Mouse (Mus musculus): ENCODE measurements at regions not wholly inside any gene's neighbourhood (a gene's known extent, or its start where the extent isn't known, plus 50 kb on each side); places are given as distances from the start of the nearest gene placed in this dataset.

- WGBS, result 67% methylated on average over 3 of the region's 3 CpGs
- Histone ChIP-seq H3K27me3 (replicated peaks; ENCODE audit: control insufficient read depth, insufficient read depth, low read length) (no peaks in the 10 kb centered on the region), H3K4me3 (ENCODE audit: low read depth, low read length) (no peak overlapping the region), H3K4me2 (no peak overlapping the region), H3K36me3 (ENCODE audit: control insufficient read depth, insufficient read depth, low read length) (no peaks in the 10 kb centered on the region), H3K9me3 (ENCODE audit: control insufficient read depth, low read length) (no peaks in the 10 kb centered on the region), H3K4me1 (replicated peaks; ENCODE audit: control insufficient read depth, insufficient read depth, low read length) (no peaks in the 10 kb centered on the region), H3K9ac (ENCODE audit: low read depth, low read length) (no peak overlapping the region), H3K27ac (ENCODE audit: low read depth, low read length) (no peak overlapping the region)
- no peak for DNase-seq (ENCODE audit: low spot score)
- ATAC-seq (replicated peaks; ENCODE audit: low FRiP score), result no peak
These were observed 314.2 kb upstream of the Cdh4 start for GRCm38 (mm10) chr2:179128018-179128417.

- H3K27me3 ChIP-seq (replicated peaks; ENCODE audit: control insufficient read depth, insufficient read depth, low read length), result no peaks in the 10 kb centered on the region
- no peaks in the 10 kb centered on the region for H3K36me3 ChIP-seq (ENCODE audit: control insufficient read depth, insufficient read depth, low read length)
- no peak overlapping the region for H3K4me2 ChIP-seq
- H3K9me3 ChIP-seq (ENCODE audit: control insufficient read depth, low read length), result no peaks in the 10 kb centered on the region
- no peak for ATAC-seq (replicated peaks; ENCODE audit: low FRiP score)
- H3K4me3 ChIP-seq (ENCODE audit: low read depth, low read length), result no peak overlapping the region
- no peak overlapping the region for H3K9ac ChIP-seq (ENCODE audit: low read depth, low read length)
- no peak for DNase-seq (ENCODE audit: low spot score)
- WGBS, result 72% methylated on average over 5 of the region's 5 CpGs
- H3K4me1 ChIP-seq (replicated peaks; ENCODE audit: control insufficient read depth, insufficient read depth, low read length), result no peaks in the 10 kb centered on the region
- H3K27ac ChIP-seq (ENCODE audit: low read depth, low read length), result no peak overlapping the region
These were observed 313.8 kb upstream of the Cdh4 start for GRCm38 (mm10) chr2:179128432-179128831.

GRCm38 (mm10) chr2:179131004-179131403 lies 311.2 kb upstream of the Cdh4 start:
- H3K4me2 ChIP-seq, result no peak overlapping the region
- no peaks in the 10 kb centered on the region for H3K9me3 ChIP-seq (ENCODE audit: control insufficient read depth, low read length)
- H3K4me3 ChIP-seq (ENCODE audit: low read depth, low read length), result no peak overlapping the region
- H3K9ac ChIP-seq (ENCODE audit: low read depth, low read length), result no peak overlapping the region
- H3K4me1 ChIP-seq (replicated peaks; ENCODE audit: control insufficient read depth, insufficient read depth, low read length), result no peaks in the 10 kb centered on the region
- ATAC-seq (replicated peaks; ENCODE audit: low FRiP score) (no peak), DNase-seq (ENCODE audit: low spot score) (no peak)
- no peaks in the 10 kb centered on the region for H3K27me3 ChIP-seq (replicated peaks; ENCODE audit: control insufficient read depth, insufficient read depth, low read length)
- no peaks in the 10 kb centered on the region for H3K36me3 ChIP-seq (ENCODE audit: control insufficient read depth, insufficient read depth, low read length)
- 74% methylated on average over 5 of the region's 5 CpGs for WGBS
- H3K27ac ChIP-seq (ENCODE audit: low read depth, low read length), result no peak overlapping the region

- no peaks in the 10 kb centered on the region for H3K9me3 ChIP-seq (ENCODE audit: control insufficient read depth, low read length)
- no peak for DNase-seq (ENCODE audit: low spot score)
- 83% methylated on average over 8 of the region's 8 CpGs for WGBS
These were observed 299.9 kb upstream of the Cdh4 start for GRCm38 (mm10) chr2:179142313-179142712.

GRCm38 (mm10) chr2:179145726-179146125 lies 296.5 kb upstream of the Cdh4 start:
- no peak overlapping the region for H3K9ac ChIP-seq (ENCODE audit: low read depth, low read length)
- no peak overlapping the region for H3K4me3 ChIP-seq (ENCODE audit: low read depth, low read length)
- no peaks in the 10 kb centered on the region for H3K9me3 ChIP-seq (ENCODE audit: control insufficient read depth, low read length)
- no peak overlapping the region for H3K27ac ChIP-seq (ENCODE audit: low read depth, low read length)
- ATAC-seq (replicated peaks; ENCODE audit: low FRiP score) (no peak), DNase-seq (ENCODE audit: low spot score) (no peak)
- no peaks in the 10 kb centered on the region for H3K27me3 ChIP-seq (replicated peaks; ENCODE audit: control insufficient read depth, insufficient read depth, low read length)
- no peak overlapping the region for H3K4me2 ChIP-seq
- H3K4me1 ChIP-seq (replicated peaks; ENCODE audit: control insufficient read depth, insufficient read depth, low read length), result no peaks in the 10 kb centered on the region
- no peaks in the 10 kb centered on the region for H3K36me3 ChIP-seq (ENCODE audit: control insufficient read depth, insufficient read depth, low read length)
- WGBS, result 59% methylated on average over 2 of the region's 2 CpGs

More at GRCm38 (mm10) chr2:179142313-179142712, 299.9 kb upstream of the Cdh4 start:
- H3K27me3 ChIP-seq (replicated peaks; ENCODE audit: control insufficient read depth, insufficient read depth, low read length), result no peaks in the 10 kb centered on the region
- H3K9ac ChIP-seq (ENCODE audit: low read depth, low read length), result no peak overlapping the region
- no peak overlapping the region for H3K4me3 ChIP-seq (ENCODE audit: low read depth, low read length)
- no peak overlapping the region for H3K27ac ChIP-seq (ENCODE audit: low read depth, low read length)
- no peaks in the 10 kb centered on the region for H3K36me3 ChIP-seq (ENCODE audit: control insufficient read depth, insufficient read depth, low read length)
- H3K4me2 ChIP-seq, result no peak overlapping the region
- no peaks in the 10 kb centered on the region for H3K4me1 ChIP-seq (replicated peaks; ENCODE audit: control insufficient read depth, insufficient read depth, low read length)
- no peak for ATAC-seq (replicated peaks; ENCODE audit: low FRiP score)

GRCm38 (mm10) chr2:179146274-179146673 lies 296.0 kb upstream of the Cdh4 start:
- H3K9me3 ChIP-seq (ENCODE audit: control insufficient read depth, low read length), result no peaks in the 10 kb centered on the region
- H3K36me3 ChIP-seq (ENCODE audit: control insufficient read depth, insufficient read depth, low read length), result no peaks in the 10 kb centered on the region
- no peaks in the 10 kb centered on the region for H3K4me1 ChIP-seq (replicated peaks; ENCODE audit: control insufficient read depth, insufficient read depth, low read length)
- H3K4me2 ChIP-seq, result no peak overlapping the region
- no peaks in the 10 kb centered on the region for H3K27me3 ChIP-seq (replicated peaks; ENCODE audit: control insufficient read depth, insufficient read depth, low read length)
- 56% methylated on average over 4 of the region's 4 CpGs for WGBS
- ATAC-seq (replicated peaks; ENCODE audit: low FRiP score) (no peak), DNase-seq (ENCODE audit: low spot score) (no peak)
- H3K4me3 ChIP-seq (ENCODE audit: low read depth, low read length), result no peak overlapping the region
- no peak overlapping the region for H3K9ac ChIP-seq (ENCODE audit: low read depth, low read length)
- no peak overlapping the region for H3K27ac ChIP-seq (ENCODE audit: low read depth, low read length)

- ATAC-seq (replicated peaks; ENCODE audit: low FRiP score) (no peak), DNase-seq (ENCODE audit: low spot score) (no peak)
- H3K4me2 ChIP-seq, result no peak overlapping the region
- no peaks in the 10 kb centered on the region for H3K27me3 ChIP-seq (replicated peaks; ENCODE audit: control insufficient read depth, insufficient read depth, low read length)
- H3K4me1 ChIP-seq (replicated peaks; ENCODE audit: control insufficient read depth, insufficient read depth, low read length), result no peaks in the 10 kb centered on the region
- H3K27ac ChIP-seq (ENCODE audit: low read depth, low read length), result no peak overlapping the region
- H3K9me3 ChIP-seq (ENCODE audit: control insufficient read depth, low read length), result no peaks in the 10 kb centered on the region
- H3K4me3 ChIP-seq (ENCODE audit: low read depth, low read length), result no peak overlapping the region
- WGBS, result 58% methylated on average over 5 of the region's 5 CpGs
- no peaks in the 10 kb centered on the region for H3K36me3 ChIP-seq (ENCODE audit: control insufficient read depth, insufficient read depth, low read length)
- H3K9ac ChIP-seq (ENCODE audit: low read depth, low read length), result no peak overlapping the region
These were observed 294.0 kb upstream of the Cdh4 start for GRCm38 (mm10) chr2:179148194-179148593.

GRCm38 (mm10) chr2:179148667-179149066 lies 293.6 kb upstream of the Cdh4 start:
- 62% methylated on average over 4 of the region's 4 CpGs for WGBS
- H3K9ac ChIP-seq (ENCODE audit: low read depth, low read length), result no peak overlapping the region
- no peak overlapping the region for H3K4me2 ChIP-seq
- H3K4me1 ChIP-seq (replicated peaks; ENCODE audit: control insufficient read depth, insufficient read depth, low read length), result no peaks in the 10 kb centered on the region
- ATAC-seq (replicated peaks; ENCODE audit: low FRiP score) (no peak), DNase-seq (ENCODE audit: low spot score) (no peak)
- no peaks in the 10 kb centered on the region for H3K9me3 ChIP-seq (ENCODE audit: control insufficient read depth, low read length)
- H3K27ac ChIP-seq (ENCODE audit: low read depth, low read length), result no peak overlapping the region
- no peaks in the 10 kb centered on the region for H3K36me3 ChIP-seq (ENCODE audit: control insufficient read depth, insufficient read depth, low read length)
- no peaks in the 10 kb centered on the region for H3K27me3 ChIP-seq (replicated peaks; ENCODE audit: control insufficient read depth, insufficient read depth, low read length)
- H3K4me3 ChIP-seq (ENCODE audit: low read depth, low read length), result no peak overlapping the region

GRCm38 (mm10) chr2:179158881-179159280 lies 283.4 kb upstream of the Cdh4 start:
- 83% methylated on average over 9 of the region's 9 CpGs for WGBS
- DNase-seq (ENCODE audit: low spot score), result no peak
- Histone ChIP-seq H3K9ac (ENCODE audit: low read depth, low read length) (no peak overlapping the region), H3K27me3 (replicated peaks; ENCODE audit: control insufficient read depth, insufficient read depth, low read length) (no peaks in the 10 kb centered on the region), H3K9me3 (ENCODE audit: control insufficient read depth, low read length) (no peaks in the 10 kb centered on the region), H3K27ac (ENCODE audit: low read depth, low read length) (no peak overlapping the region), H3K4me1 (replicated peaks; ENCODE audit: control insufficient read depth, insufficient read depth, low read length) (no peaks in the 10 kb centered on the region), H3K4me3 (ENCODE audit: low read depth, low read length) (no peak overlapping the region), H3K36me3 (ENCODE audit: control insufficient read depth, insufficient read depth, low read length) (no peaks in the 10 kb centered on the region), H3K4me2 (no peak overlapping the region)
- ATAC-seq (replicated peaks; ENCODE audit: low FRiP score), result no peak

Data from liver, embryonic 11.5 days (tissue).